Mouse (Mus musculus) telencephalon, adult 2 months (tissue): ENCODE data around the gene Gdf15.

Experiments used
- DNase-seq: peaks from one replicate; pipeline ENCODE4 v3.0.0-alpha.2; 2011; ENCODE audit warnings: low read depth, low spot score

Gdf15 gene

GRCm38 (mm10) chr8:70657214-70657613, 25.0 kb upstream of the Gdf15 start:
- DNase-seq, result no peak

DNA sequence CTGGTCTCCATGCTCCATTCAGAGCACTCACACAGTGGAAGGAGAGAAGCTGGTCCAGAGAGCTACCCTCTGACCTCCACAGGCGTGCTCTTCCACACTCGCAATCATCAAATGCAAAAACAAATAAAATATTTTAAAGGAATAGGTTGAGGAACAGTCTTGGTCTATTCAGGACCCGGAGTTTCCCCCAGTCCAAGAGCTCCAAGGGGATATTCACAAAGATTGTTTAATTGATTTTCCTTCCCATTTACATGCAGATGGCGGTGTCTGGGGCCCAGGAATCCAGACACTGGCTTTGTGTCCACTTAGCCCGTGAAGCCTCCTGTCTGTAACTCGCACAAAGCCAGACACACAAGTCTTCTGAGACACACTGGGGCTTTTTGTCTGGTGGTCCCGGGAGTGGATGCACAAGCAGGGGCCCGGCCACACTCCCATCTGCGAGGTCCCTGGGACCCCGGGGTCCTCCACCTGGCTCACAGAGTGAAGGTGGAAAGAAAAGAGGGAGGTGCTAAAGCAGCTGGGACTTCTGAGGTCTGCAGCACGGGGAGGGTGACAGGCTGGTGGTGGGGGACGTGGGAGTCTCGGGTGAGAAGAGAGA, 24.0 kb upstream of the Gdf15 start:
- no peak for DNase-seq

DNA sequence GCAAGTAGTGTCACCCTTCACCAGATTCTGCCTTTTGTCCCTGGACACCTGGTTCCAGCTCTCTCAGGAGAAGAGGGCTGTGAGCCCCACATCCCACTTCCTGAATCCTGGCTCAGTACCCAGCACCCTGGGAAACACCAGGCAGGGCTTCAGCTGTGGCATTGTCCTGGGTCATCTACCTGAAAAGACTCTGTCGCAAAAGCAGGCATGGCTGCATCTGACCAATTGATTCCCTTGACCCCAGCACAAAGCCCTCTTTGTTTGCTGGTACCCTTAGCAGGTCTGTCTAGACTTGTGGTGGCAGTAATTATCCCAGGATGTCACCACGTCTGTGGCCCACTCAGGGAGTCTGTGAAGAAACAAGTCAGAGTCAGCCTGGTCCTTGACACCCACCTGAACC, 23.2 kb upstream of the Gdf15 start:
- DNase-seq, result no peak

GRCm38 (mm10) chr8:70654121-70654520, 21.9 kb upstream of the Gdf15 start:
- DNase-seq, result no peak

DNA sequence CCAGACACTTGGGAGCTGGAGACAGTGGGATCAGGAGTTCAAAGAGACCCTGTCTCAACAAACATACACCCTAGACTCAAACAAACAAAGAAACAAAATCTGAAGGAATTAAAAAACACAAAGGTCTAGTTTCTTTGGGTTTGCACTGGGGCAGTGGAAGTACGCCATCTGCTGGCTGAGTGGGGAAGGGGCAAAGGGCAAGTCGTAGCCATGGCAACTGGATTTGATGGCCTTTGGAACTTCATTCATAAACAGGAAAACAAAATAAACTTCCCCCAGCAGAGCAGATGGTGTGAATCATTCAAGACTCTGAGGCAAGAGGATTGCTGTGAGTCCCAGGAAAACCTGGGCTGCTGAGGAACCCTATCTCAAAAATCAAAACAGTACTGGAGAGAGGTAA, 21.0 kb upstream of the Gdf15 start:
- DNase-seq, result no peak

DNA sequence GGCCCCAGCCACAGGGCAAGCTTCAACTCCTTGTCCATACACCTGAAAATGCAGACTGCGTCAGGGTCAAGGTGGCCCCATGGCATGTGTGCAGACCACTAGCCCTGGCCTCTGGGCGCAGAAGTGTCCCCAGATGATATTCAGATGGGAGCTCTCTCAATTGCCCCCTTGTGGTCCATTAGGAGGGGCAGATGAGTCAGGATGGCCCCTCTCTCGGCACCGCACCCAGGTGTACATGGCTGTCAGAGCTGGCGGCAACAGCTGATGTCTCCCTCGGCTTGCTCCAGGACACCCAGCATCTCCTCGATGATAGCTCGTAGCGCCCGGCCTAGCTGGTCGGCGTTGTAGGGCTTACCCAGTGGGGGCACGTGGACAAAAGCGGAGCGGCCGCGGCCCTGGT, 18.1 kb upstream of the Gdf15 start:
- no peak for DNase-seq

GRCm38 (mm10) chr8:70649324-70649723, 17.1 kb upstream of the Gdf15 start:
- peak; percentile 19 for DNase-seq

- DNase-seq, result no peak
Observed at GRCm38 (mm10) chr8:70648921-70649320, 16.7 kb upstream of the Gdf15 start.

DNA sequence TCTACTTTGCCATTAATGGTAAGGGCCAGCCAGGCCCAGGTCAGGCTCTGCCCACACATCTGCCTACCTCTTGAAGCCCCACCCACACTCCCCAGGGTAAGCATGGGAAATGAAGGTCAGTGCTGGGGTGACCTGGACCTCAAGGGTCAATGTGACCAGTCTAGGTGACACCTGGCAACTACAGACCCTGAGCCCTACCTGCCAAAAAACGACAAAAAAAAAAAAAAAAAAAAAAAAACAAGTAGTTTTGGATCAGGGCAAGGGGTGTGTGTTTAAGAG, 15.8 kb upstream of the Gdf15 start:
- DNase-seq, result no peak

GRCm38 (mm10) chr8:70647343-70648163, 15.3 kb upstream of the Gdf15 start:
- DNase-seq, result no peak

- DNase-seq, result no peak
Observed at GRCm38 (mm10) chr8:70646775-70647174, 14.5 kb upstream of the Gdf15 start.

DNA sequence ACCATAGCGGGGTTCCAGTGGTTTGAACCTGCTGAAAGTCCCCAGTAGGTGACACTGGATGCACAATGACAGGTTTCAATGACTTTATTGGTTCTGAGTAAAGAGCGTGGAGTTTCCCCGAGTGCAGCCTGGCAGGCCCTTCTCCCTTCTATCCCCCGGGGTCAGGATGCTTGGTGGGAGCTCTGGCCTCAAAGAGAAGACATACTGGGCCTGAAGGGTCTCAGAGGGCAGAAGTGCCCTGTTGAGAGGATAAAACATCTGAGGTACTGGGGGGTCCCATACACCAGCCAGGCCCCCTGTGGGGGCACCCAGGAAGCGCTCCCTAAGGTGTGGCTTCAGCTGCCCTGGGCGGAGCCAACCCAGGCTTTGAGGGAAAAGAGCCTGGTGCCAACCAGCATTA, 14.1 kb upstream of the Gdf15 start:
- no peak for DNase-seq

DNA sequence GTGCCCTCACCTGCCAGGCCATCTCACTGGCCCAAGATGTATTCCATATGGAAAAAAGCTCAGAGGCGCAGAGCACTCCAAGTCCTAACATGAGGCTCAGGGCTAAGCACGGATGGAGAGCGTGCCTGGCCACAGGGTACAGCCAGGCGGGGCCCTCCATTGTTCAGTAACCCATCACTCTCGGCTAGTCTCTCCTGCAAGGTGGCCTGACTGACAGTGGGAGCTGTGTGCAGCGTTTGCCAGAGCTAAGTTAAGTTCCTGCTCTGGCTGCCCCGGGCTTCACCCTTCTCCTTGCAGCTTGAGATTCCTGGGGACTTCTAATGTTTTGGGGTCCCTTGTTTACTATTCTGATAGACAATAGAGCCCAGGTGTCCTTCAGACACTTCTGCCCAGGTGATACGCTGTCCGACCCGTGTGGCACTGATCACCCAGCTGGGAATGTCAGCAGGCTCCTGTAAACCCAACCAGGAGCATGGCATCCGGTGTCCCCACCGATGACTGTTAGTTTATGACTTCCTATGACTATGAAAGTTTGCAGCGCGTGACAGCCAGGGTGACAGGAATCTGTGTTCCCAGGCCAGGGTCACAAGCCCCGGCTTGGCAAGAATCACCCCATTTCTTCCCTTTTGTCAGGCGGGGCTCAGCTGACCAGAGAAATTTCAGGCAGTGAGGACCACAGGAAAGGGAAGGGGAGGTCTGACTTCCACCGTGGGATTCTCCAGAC, 13.4 kb upstream of the Gdf15 start:
- no peak for DNase-seq

- DNase-seq, result no peak
Observed at GRCm38 (mm10) chr8:70644065-70644464, 11.8 kb upstream of the Gdf15 start.

DNA sequence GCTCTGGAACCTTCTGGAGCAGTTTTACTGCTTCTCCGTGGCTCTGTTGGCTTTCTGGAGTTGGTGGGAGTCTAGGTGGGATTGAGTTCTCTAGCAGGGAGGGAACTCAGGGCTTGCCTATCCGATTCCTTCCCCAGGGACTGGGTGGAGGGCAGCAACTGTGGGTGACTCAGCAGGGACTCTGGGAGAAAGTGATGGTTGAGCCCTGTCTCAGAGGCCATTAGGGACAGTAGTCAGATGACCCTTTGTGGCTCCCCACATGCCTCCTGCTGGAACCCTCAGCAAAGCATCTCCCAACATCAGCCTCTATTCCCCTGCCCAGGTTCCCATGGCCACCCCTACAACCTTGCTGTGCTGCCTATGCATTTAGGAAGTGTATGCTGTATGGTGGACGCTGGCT, 10.8 kb upstream of the Gdf15 start:
- DNase-seq, result no peak

DNA sequence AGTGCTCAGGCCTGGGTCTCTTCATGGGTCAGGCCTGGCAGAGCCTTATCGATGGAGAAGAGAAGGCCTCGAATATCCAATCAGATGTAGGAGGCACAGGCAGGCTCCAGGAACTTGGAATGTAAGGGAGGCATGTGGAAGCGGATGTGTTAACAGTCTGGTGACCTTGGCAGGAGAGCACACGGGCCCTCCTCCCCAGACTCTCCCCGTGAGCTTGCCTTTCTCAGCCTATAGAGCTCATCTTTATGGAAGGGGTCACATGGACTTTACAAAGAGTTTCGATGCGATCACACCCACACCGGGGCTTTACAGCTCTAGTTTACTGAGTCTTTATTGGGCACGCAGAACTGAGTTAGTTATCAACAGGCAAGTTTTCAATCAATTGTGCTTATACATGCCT, 6.5 kb upstream of the Gdf15 start:
- no peak for DNase-seq

DNA sequence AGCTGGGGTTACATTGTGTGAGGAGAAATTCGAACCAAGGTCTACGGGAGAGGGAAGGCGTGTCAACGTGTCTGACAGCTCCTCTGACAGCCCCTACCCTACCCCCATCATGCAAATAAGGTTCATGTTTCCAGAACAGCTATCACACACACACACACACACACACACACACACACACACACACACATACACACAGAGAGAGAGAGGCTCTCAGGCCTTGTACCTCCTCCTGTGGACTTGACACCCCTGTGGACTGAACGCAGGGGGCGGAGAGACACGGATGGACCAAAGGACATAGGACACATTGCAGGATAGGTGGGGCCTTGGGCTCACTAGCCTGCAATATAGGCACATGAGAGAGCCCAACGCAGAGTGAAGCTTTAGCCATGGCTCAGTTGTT, 4.6 kb upstream of the Gdf15 start:
- no peak for DNase-seq

- no peak for DNase-seq
Observed at GRCm38 (mm10) chr8:70635527-70635926, 3.3 kb upstream of the Gdf15 start.

DNA sequence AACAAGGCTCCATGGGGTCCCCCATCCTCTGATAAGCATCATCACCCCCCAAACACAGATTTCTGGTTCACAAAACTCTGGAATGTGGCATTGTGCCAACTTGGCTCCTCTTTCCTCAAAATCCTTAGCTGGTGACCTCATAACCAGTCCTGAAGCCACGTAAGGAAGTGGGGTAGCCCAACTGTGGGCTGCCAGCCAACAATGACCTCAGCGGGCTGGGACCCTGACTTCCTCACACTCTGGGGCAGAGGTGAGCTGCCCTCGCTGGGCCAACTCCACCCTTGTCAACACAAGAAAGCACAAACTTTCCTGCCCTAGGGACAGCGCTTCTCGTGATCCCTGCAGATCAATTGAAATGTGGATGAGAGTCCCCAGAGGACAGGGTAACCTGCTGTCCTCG, 1.8 kb upstream of the Gdf15 start:
- no peak for DNase-seq

- no peak for DNase-seq
Observed at GRCm38 (mm10) chr8:70631436-70631835, 820 bp downstream of the Gdf15 start.

GRCm38 (mm10) chr8:70630532-70631381, 1.5 kb downstream of the Gdf15 start:
- no peak for DNase-seq
